Mouse (Mus musculus): ENCODE data around the gene Cacna1c. TPM values are rescaled to one million over a fixed set of nuclear protein-coding genes. Genes with fewer than 3 reads are reported as not detected.

The Cacna1c gene
- polyA plus RNA-seq, 1 experiment from 2014 or later = 5.2 TPM

DNA sequence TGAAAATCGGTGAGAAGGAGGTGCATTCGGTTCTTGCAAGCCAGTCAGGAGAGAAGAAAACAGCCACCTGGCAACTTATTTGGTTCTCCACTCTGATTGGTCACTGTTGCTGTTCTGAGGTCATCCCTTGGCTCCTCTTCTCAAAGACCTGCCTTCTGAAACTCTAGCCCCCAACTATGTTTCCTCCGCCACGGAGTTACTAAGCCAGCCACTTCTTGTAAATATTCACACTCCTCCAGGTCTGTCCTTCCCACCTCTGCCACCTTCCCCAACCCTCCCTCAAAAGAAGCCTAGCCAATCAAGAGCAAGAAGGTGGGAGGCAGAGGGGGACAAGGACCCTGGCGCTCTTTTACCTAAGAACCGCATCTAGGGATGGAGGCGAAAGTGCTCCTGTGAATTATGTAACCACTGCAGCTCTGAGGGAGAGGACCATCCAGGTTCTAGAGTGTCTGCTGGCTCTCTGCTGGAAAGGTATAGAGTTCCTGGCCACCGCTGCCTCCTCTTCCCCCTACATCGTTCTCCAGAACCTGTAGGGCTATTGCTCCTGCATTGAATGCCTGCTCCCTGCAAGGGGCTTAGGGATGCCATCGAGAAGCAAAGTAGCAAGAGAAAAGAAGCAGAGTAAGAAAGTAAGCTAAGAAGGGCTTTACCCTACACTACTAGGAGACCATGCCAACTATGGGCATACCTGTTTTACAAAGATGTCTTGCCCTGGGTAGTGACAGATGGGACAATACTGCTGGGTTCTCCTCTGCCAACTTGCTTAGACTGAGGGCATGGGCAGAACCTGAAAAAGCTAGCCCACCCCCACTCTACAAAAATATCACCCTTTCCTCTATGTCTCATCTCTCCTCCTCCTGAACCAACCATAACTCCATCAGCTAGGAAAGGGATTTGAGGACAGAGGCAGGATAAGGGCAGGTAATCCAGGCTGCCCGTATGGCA, 90.3 kb downstream of the Cacna1c start:
- H3K9me3 ChIP-seq = no peaks in the 10 kb centered on the region
- H3K36me3 ChIP-seq = no peaks in the 10 kb centered on the region
- peaks cover 25% of the 10 kb centered on the region for H3K27me3 ChIP-seq
- peak overlapping the region; percentile 91 for H3K4me2 ChIP-seq (replicated peaks)
- ATAC-seq = no peak
- WGBS = 23% methylated on average over 11 of the region's 11 CpGs
- no peak overlapping the region for H3K27ac ChIP-seq
- peaks cover 42% of the 10 kb centered on the region for H3K4me1 ChIP-seq (replicated peaks)
- peak overlapping the region; percentile 86 for H3K9ac ChIP-seq (replicated peaks)
- peak overlapping the region; percentile 70 for H3K4me3 ChIP-seq (replicated peaks)

DNA sequence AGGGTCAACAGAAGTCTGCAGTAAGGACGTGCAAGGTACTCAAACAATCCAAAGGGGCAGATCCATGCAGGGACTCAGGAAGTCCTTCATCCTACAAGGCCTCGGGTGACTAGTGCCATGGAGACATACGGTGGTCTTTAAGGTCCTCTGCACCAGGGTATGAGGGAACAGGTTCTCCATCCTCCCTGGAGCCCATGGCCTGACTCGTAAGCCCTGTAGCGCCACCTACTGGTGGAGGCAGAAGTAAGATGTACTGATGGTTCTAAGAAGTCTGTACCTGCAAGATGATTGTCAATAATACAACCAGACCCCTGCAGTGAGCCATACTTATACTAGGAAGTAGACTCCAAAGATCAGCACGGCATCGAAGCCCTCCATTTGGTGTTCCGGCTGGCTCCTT, 92.0 kb downstream of the Cacna1c start:
- Histone ChIP-seq H3K4me3 (replicated peaks) (no peak overlapping the region), H3K9ac (replicated peaks) (no peak overlapping the region), H3K9me3 (no peaks in the 10 kb centered on the region), H3K36me3 (no peaks in the 10 kb centered on the region), H3K27ac (no peak overlapping the region), H3K27me3 (peaks cover 25% of the 10 kb centered on the region), H3K4me2 (replicated peaks) (0 out of 2 replicates have a peak overlapping the region, but pooled peaks have one; percentile 91), H3K4me1 (replicated peaks) (peaks cover 39% of the 10 kb centered on the region)
- no peak for ATAC-seq
- WGBS = 43% methylated on average over 8 of the region's 8 CpGs

DNA sequence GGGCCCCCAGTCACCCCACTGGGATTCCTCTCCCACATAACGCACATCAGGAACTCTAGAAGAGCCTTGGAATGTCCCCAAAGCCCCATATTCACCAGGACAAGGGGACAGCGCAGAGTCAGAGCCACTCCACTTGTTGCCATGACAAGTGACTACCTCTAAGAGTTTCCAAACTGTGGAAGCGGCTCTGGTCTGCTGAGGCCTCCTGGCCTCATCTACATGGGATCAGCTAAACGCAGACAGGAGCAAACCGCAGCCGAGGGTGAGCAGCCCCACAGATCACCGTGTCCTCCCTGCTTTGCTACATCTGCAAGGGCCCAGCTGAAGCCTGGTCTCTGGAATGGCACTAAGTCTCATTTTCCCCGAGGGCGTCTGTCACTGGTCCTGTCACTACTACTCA, 93.3 kb downstream of the Cacna1c start:
- Histone ChIP-seq H3K36me3 (no peaks in the 10 kb centered on the region), H3K4me2 (replicated peaks) (no peak overlapping the region), H3K9me3 (no peaks in the 10 kb centered on the region), H3K4me1 (replicated peaks) (peaks cover 39% of the 10 kb centered on the region), H3K27ac (no peak overlapping the region), H3K4me3 (replicated peaks) (no peak overlapping the region), H3K9ac (replicated peaks) (no peak overlapping the region), H3K27me3 (peaks cover 25% of the 10 kb centered on the region)
- 90% methylated on average over 9 of the region's 9 CpGs for WGBS
- no peak for ATAC-seq

DNA sequence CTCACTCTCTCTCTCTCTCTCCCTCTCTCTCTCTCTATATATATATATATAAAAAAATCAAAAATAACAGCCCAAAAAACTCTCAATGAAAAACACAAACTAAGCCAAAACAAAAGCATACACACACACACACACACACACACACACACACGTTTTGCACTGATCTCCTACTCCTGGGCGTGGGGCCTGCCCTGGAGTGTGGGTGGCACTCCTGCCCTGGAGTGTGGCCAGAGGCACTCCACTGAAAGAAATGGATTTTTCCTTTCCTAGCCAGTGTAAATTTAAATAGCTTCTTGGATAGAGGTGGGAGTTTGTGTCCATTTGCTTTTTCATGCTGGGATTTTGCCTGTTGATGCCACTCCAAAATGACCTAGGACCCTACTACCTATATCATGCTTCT, 96.9 kb downstream of the Cacna1c start:
- 86% methylated on average over 2 of the region's 2 CpGs for WGBS
- no peak overlapping the region for H3K4me3 ChIP-seq (replicated peaks)
- no peak for ATAC-seq
- H3K27me3 ChIP-seq = no peaks in the 10 kb centered on the region
- H3K4me2 ChIP-seq (replicated peaks) = no peak overlapping the region
- H3K4me1 ChIP-seq (replicated peaks) = 0 out of 2 replicates have a peak, but pooled peaks cover 9% of the 10 kb centered on the region
- no peak overlapping the region for H3K9ac ChIP-seq (replicated peaks)
- no peaks in the 10 kb centered on the region for H3K9me3 ChIP-seq
- no peaks in the 10 kb centered on the region for H3K36me3 ChIP-seq
- no peak overlapping the region for H3K27ac ChIP-seq

DNA sequence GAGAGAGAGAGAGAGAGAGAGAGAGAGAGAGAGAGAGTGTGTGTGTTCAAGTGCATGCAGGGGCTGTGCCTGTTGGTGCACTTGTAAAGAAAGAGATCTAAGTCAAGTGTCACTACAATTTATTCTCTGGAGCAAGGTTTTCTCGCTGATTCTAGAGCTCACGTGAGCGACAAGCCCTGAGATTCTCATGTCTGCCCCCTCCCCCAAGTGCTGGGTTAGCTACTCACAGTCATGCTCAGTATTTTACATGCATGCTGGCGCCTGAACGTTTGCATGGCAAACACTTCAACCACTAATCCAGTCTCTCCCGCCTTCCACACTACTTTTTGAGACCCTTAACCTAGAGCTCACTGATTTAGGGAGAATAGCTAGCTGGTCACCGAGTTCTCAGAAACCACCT, 99.7 kb downstream of the Cacna1c start:
- ATAC-seq = no peak
- no peaks in the 10 kb centered on the region for H3K36me3 ChIP-seq
- no peak overlapping the region for H3K27ac ChIP-seq
- H3K9ac ChIP-seq (replicated peaks) = no peak overlapping the region
- H3K9me3 ChIP-seq = no peaks in the 10 kb centered on the region
- H3K4me1 ChIP-seq (replicated peaks) = no peaks in the 10 kb centered on the region
- H3K4me3 ChIP-seq (replicated peaks) = no peak overlapping the region
- H3K4me2 ChIP-seq (replicated peaks) = no peak overlapping the region
- 67% methylated on average over 7 of the region's 7 CpGs for WGBS
- H3K27me3 ChIP-seq = no peaks in the 10 kb centered on the region

DNA sequence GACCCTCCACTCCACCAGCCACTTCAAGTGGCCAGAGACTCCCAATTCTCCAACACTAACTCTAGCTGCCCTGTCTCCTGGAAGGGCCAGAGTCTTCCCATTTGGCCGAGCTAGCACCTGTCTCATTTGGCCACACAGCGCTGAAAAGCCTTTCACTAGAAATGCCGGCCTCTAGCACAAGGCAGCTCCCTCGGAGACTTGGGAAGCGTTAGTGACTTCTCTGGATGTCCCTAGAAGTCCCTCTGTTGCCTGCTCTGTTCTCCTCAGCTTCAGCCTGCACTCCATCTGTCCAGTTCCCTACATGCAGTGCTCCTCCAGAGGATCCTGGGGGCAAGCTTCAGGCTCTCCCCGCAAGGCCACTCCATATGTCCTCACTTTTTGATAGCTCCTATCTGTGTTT, 101.1 kb downstream of the Cacna1c start:
- Histone ChIP-seq H3K4me2 (replicated peaks) (no peak overlapping the region), H3K27me3 (no peaks in the 10 kb centered on the region), H3K9me3 (no peaks in the 10 kb centered on the region), H3K4me1 (replicated peaks) (no peaks in the 10 kb centered on the region), H3K9ac (replicated peaks) (no peak overlapping the region), H3K4me3 (replicated peaks) (no peak overlapping the region), H3K27ac (no peak overlapping the region), H3K36me3 (no peaks in the 10 kb centered on the region)
- 89% methylated on average over 6 of the region's 6 CpGs for WGBS
- no peak for ATAC-seq

DNA sequence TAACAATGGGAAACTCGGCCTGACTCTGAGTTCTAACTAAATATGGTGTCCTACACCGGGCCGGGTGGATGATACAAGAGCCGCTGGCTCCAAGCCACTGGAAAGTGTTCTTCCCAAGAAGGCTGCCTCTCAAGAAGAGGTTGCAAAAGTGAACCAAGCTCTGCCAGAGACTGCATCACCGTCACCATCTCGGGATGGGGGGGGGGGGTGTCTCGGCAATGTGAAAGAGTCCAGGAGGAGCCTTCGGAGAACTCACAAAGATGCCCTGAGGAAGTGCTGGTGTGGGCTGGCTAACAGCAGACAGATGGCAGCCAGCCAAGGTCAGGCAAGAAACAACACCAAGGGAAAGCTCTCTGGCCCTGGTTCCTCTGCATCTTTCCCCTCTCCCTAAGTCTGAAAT, 107.0 kb downstream of the Cacna1c start:
- Histone ChIP-seq H3K4me2 (replicated peaks) (no peak overlapping the region), H3K27ac (no peak overlapping the region), H3K36me3 (no peaks in the 10 kb centered on the region), H3K27me3 (no peaks in the 10 kb centered on the region), H3K9me3 (no peaks in the 10 kb centered on the region), H3K4me1 (replicated peaks) (0 out of 2 replicates have a peak, but pooled peaks cover 6% of the 10 kb centered on the region), H3K9ac (replicated peaks) (no peak overlapping the region), H3K4me3 (replicated peaks) (no peak overlapping the region)
- ATAC-seq = no peak
- WGBS = 86% methylated on average over 8 of the region's 8 CpGs

DNA sequence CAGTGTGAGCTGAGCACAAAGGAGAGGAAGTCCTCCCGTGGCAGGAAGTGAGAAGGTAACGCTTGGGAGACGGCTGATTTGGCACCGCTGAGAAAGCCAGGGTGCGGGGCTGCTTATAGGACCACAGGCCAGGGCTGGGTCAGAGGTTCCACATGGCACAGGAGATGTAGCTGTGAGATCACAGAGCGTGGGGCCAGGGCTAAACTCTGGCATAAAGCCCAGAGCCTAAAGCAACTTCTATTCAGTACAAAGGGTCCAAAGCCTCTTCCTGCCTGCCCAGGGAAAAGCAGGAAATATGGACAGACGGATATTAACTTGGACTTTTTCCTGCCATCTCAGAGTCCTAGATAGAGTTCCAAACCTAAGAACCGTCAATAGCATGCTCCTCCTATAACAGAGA, 107.8 kb downstream of the Cacna1c start:
- Histone ChIP-seq H3K4me1 (replicated peaks) (0 out of 2 replicates have a peak, but pooled peaks cover 6% of the 10 kb centered on the region), H3K9me3 (no peaks in the 10 kb centered on the region), H3K9ac (replicated peaks) (no peak overlapping the region), H3K36me3 (no peaks in the 10 kb centered on the region), H3K4me2 (replicated peaks) (no peak overlapping the region), H3K27me3 (no peaks in the 10 kb centered on the region), H3K27ac (no peak overlapping the region), H3K4me3 (replicated peaks) (no peak overlapping the region)
- WGBS = 85% methylated on average over 8 of the region's 8 CpGs
- no peak for ATAC-seq

DNA sequence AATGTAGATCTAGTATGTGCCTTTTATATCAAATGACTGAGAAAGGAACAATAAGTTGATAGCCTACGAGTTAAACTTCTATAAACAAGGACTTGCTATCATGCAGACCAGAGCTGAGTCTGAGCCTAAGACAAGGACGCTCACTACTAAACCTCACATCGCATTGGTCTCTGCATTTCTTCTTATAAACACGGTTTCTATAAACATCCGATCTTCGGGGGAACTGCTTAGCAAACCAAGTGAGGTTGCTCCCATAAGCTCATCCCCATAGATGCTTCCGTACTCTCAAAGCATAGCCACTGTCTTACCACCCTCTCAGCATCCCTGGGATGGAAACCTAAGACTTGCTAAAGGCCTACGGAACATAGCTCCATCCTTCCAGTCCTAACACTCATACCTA, 108.3 kb downstream of the Cacna1c start:
- H3K4me1 ChIP-seq (replicated peaks) = 0 out of 2 replicates have a peak, but pooled peaks cover 6% of the 10 kb centered on the region
- H3K4me3 ChIP-seq (replicated peaks) = no peak overlapping the region
- no peak overlapping the region for H3K4me2 ChIP-seq (replicated peaks)
- H3K9ac ChIP-seq (replicated peaks) = no peak overlapping the region
- no peaks in the 10 kb centered on the region for H3K27me3 ChIP-seq
- no peak overlapping the region for H3K27ac ChIP-seq
- no peaks in the 10 kb centered on the region for H3K36me3 ChIP-seq
- no peak for ATAC-seq
- WGBS = 94% methylated on average over 8 of the region's 8 CpGs
- no peaks in the 10 kb centered on the region for H3K9me3 ChIP-seq

DNA sequence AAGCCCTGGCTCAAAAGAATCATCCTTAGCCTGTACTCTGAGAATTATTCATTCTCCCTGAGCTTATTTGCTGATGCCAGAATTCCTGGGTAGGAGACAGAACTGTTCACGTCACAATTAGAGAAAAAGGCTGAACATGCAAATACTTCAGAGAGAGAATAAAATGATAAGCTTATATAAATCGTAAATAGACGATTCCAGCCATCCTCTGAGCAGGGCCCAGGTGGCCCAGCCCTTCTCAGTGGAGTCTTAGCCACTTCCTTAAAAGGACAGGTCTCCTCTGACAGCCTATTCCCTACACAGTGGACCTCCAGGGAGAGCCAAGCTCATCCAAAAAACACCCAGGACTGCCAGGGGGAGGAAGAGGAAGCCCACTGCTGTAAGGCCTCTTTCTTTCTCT, 110.4 kb downstream of the Cacna1c start:
- no peak overlapping the region for H3K4me3 ChIP-seq (replicated peaks)
- no peak overlapping the region for H3K27ac ChIP-seq
- peaks cover 11% of the 10 kb centered on the region; the same call in 1 of the 2 replicates for H3K4me1 ChIP-seq (replicated peaks)
- no peaks in the 10 kb centered on the region for H3K9me3 ChIP-seq
- no peak for ATAC-seq
- no peaks in the 10 kb centered on the region for H3K36me3 ChIP-seq
- H3K9ac ChIP-seq (replicated peaks) = no peak overlapping the region
- 79% methylated on average over 3 of the region's 3 CpGs for WGBS
- no peak overlapping the region for H3K4me2 ChIP-seq (replicated peaks)
- no peaks in the 10 kb centered on the region for H3K27me3 ChIP-seq

DNA sequence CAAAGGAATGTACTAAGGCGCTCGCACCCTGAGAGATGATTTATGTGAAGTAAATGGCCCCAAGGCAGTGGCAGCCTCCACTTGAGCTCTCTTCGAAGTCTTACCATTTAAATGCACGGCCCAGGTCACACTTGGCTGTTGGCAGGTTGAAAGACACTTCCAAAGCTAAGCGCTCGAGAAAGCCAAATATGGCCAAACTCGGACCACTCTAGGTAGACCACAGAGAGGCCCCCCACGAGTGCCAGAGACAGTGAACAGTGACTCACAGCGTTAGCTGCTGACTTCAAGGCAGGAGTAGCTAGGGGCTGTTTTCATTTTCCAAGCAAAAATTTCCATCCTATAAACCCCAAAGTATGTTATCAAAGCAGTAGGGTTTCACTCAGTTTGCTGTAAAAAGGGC, 111.7 kb downstream of the Cacna1c start:
- 91% methylated on average over 9 of the region's 9 CpGs for WGBS
- Histone ChIP-seq H3K4me3 (replicated peaks) (no peak overlapping the region), H3K27me3 (no peaks in the 10 kb centered on the region), H3K36me3 (no peaks in the 10 kb centered on the region), H3K27ac (no peak overlapping the region), H3K4me2 (replicated peaks) (no peak overlapping the region), H3K4me1 (replicated peaks) (peaks cover 15% of the 10 kb centered on the region; the same call in 1 of the 2 replicates), H3K9me3 (no peaks in the 10 kb centered on the region), H3K9ac (replicated peaks) (no peak overlapping the region)
- no peak for ATAC-seq

DNA sequence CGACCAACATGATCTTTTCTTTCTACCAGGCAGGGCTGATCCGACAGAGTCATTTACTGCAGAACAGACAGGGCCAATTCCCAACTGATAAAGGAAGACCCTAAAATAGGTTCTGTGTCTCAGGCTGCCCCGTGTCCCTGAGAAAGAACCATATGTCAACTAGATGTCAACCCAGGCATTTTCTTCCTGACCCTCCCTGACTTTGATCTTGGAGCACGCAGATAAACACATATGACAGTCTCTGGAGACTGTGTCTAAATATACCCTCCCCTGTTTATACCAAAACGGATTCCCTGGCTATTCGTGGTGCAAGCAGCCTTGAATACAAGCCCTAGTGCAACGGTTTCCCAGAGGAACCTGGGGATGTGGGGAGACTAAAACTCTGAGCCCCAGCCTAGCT, 112.7 kb downstream of the Cacna1c start:
- Histone ChIP-seq H3K4me3 (replicated peaks) (no peak overlapping the region), H3K4me2 (replicated peaks) (no peak overlapping the region), H3K4me1 (replicated peaks) (peaks cover 16% of the 10 kb centered on the region; the same call in 1 of the 2 replicates), H3K9me3 (no peaks in the 10 kb centered on the region), H3K27me3 (no peaks in the 10 kb centered on the region), H3K36me3 (no peaks in the 10 kb centered on the region), H3K27ac (no peak overlapping the region), H3K9ac (replicated peaks) (no peak overlapping the region)
- ATAC-seq = no peak
- WGBS = 86% methylated on average over 7 of the region's 7 CpGs

All from midbrain, embryonic 13.5 days (tissue).